ENCODE assay signal across 9 mouse cellular contexts in genomic region chr7:88097715-88098114, GRCm38 (mm10).
A peak's percentile ranks its signal among the peaks of the same experiment; 100 is the strongest.
DNase-seq lines count a peak whose midpoint lies in the region; ATAC-seq and TF ChIP-seq lines count a peak whose summit lies in the region.
"Had no signal": no experiment of that assay in that cellular context is flagged by ENCODE, and none has a peak within 500 bp of the region (broad histone marks: within the 10 kb centered on the region; RNA-seq: fewer than 3 reads in every experiment).

No protein-coding gene starts in this region.

- peak; percentile 84 for ATAC-seq in forebrain, embryonic 16.5 days
- no peak for ATAC-seq in hindbrain, postnatal 0 days
- ATAC-seq in midbrain, embryonic 13.5 days: peak; percentile 81

- H3K9me3 ChIP-seq in forebrain, embryonic 16.5 days (ENCODE audit: control insufficient read depth, low read length): no peaks in the 10 kb centered on the region
- H3K9me3 ChIP-seq in hindbrain, postnatal 0 days (ENCODE audit: low read length): no peaks in the 10 kb centered on the region
- no peaks in the 10 kb centered on the region for H3K9me3 ChIP-seq in midbrain, embryonic 13.5 days
- H3K9me3 ChIP-seq: liver, embryonic 15.5 days had no signal

- no peak for TF ChIP-seq POLR2A in brain, embryonic 14.5 days (IDR thresholded peaks at IDR 0.05; ENCODE audit: borderline replicate concordance, extremely low read depth, insufficient read depth, insufficient read length, poor library complexity, severe bottlenecking)

- H3K4me2 ChIP-seq in forebrain, embryonic 16.5 days (ENCODE audit: low read length): no peak overlapping the region
- no peak overlapping the region for H3K4me2 ChIP-seq in hindbrain, postnatal 0 days (ENCODE audit: low read depth, low read length)
- H3K4me2 ChIP-seq in midbrain, embryonic 13.5 days (replicated peaks): no peak overlapping the region
- H3K4me2 ChIP-seq: liver, embryonic 15.5 days had no signal

- H3K27me3 ChIP-seq in forebrain, embryonic 16.5 days (replicated peaks; ENCODE audit: control insufficient read depth, insufficient read depth, low read length): no peaks in the 10 kb centered on the region
- no peaks in the 10 kb centered on the region for H3K27me3 ChIP-seq in hindbrain, postnatal 0 days (ENCODE audit: insufficient read depth, low read length)
- no peaks in the 10 kb centered on the region for H3K27me3 ChIP-seq in midbrain, embryonic 13.5 days
- H3K27me3 ChIP-seq: liver, embryonic 15.5 days had no signal

- peak; percentile 68; the same call in 1 of the 2 replicates for TF ChIP-seq CTCF in brain, embryonic 14.5 days (IDR thresholded peaks at IDR 0.05; ENCODE audit: borderline replicate concordance, extremely low read depth, insufficient read depth, insufficient read length)
- peak; percentile 67 for TF ChIP-seq CTCF in hindbrain, postnatal 0 days (IDR thresholded peaks at IDR 0.05; ENCODE audit: low read depth)

- WGBS in forebrain, embryonic 16.5 days: 24% methylated on average over 1 of the region's 1 CpGs
- WGBS in hindbrain, postnatal 0 days: 16% methylated on average over 1 of the region's 1 CpGs
- WGBS in midbrain, embryonic 13.5 days: 7% methylated on average over 1 of the region's 1 CpGs

- no peak overlapping the region for H3K27ac ChIP-seq in forebrain, embryonic 16.5 days (ENCODE audit: low read length)
- H3K27ac ChIP-seq in hindbrain, postnatal 0 days: no peak overlapping the region
- no peak overlapping the region for H3K27ac ChIP-seq in midbrain, embryonic 13.5 days
- H3K27ac ChIP-seq: liver, embryonic 15.5 days had no signal

- H3K9ac ChIP-seq in forebrain, embryonic 16.5 days (replicated peaks; ENCODE audit: low read depth, low read length): no peak overlapping the region
- H3K9ac ChIP-seq in hindbrain, postnatal 0 days (replicated peaks; ENCODE audit: low read length): no peak overlapping the region
- H3K9ac ChIP-seq in midbrain, embryonic 13.5 days (replicated peaks): no peak overlapping the region
- H3K9ac ChIP-seq: liver, embryonic 15.5 days had no signal

- no peak overlapping the region for H3K4me3 ChIP-seq in forebrain, embryonic 16.5 days (replicated peaks; ENCODE audit: low read length)
- no peak overlapping the region for H3K4me3 ChIP-seq in hindbrain, postnatal 0 days (ENCODE audit: low read length)
- no peak overlapping the region for H3K4me3 ChIP-seq in midbrain, embryonic 13.5 days (replicated peaks)
- H3K4me3 ChIP-seq: liver, embryonic 15.5 days had no signal

- peak; percentile 7 to 11 for DNase-seq in cerebellum, adult 18-20 months
- DNase-seq in cerebellum, adult 9-11 months: no peak
- peak; percentile 78 for DNase-seq in brain, embryonic 14.5 days (ENCODE audit: low read depth)
- peak; percentile 51 for DNase-seq in hindbrain, postnatal 0 days (ENCODE audit: low spot score)
- DNase-seq in left cerebral cortex, adult 18-20 months (ENCODE audit: low spot score in 2 of 2): peak; percentile 45 to 50
- peak; percentile 29 to 78 for DNase-seq in spleen, postnatal 10 days (ENCODE audit: low spot score in 2 of 2)

- no peaks in the 10 kb centered on the region for H3K4me1 ChIP-seq in forebrain, embryonic 16.5 days (replicated peaks; ENCODE audit: control insufficient read depth, insufficient read depth, low read length)
- H3K4me1 ChIP-seq in hindbrain, postnatal 0 days (ENCODE audit: insufficient read depth, low read length): no peaks in the 10 kb centered on the region
- H3K4me1 ChIP-seq in midbrain, embryonic 13.5 days (replicated peaks): no peaks in the 10 kb centered on the region
- H3K4me1 ChIP-seq: liver, embryonic 15.5 days had no signal

- no peaks in the 10 kb centered on the region for H3K36me3 ChIP-seq in forebrain, embryonic 16.5 days (ENCODE audit: control insufficient read depth, insufficient read depth)
- no peaks in the 10 kb centered on the region for H3K36me3 ChIP-seq in hindbrain, postnatal 0 days (ENCODE audit: insufficient read depth, low read length)
- H3K36me3 ChIP-seq in midbrain, embryonic 13.5 days: no peaks in the 10 kb centered on the region
- H3K36me3 ChIP-seq: liver, embryonic 15.5 days had no signal
